Mouse (Mus musculus): ENCODE measurements around the gene Tet2. TPM values are rescaled to one million over a fixed set of nuclear protein-coding genes. Genes with fewer than 3 reads are reported as not detected.

The Tet2 gene
- polyA plus RNA-seq, 1 experiment from 2014 or later, result 11.8 TPM

- no peaks in the 10 kb centered on the region for H3K4me1 ChIP-seq
- no peak overlapping the region for H3K4me3 ChIP-seq
- DNase-seq (ENCODE audit: low spot score), result no peak
- H3K27me3 ChIP-seq (ENCODE audit: insufficient read depth, poor library complexity, severe bottlenecking), result no peaks in the 10 kb centered on the region
- 92% methylated on average over 2 of the region's 2 CpGs for WGBS
- H3K36me3 ChIP-seq, result peaks cover 41% of the 10 kb centered on the region
- no peaks in the 10 kb centered on the region for H3K9me3 ChIP-seq
- no peak overlapping the region for H3K27ac ChIP-seq
Measured at GRCm38 (mm10) chr3:133509796-133510195, 35.1 kb downstream of the Tet2 start.

- Histone ChIP-seq H3K27ac (no peak overlapping the region), H3K9me3 (no peaks in the 10 kb centered on the region), H3K4me3 (no peak overlapping the region), H3K27me3 (ENCODE audit: insufficient read depth, poor library complexity, severe bottlenecking) (no peaks in the 10 kb centered on the region), H3K4me1 (no peaks in the 10 kb centered on the region), H3K36me3 (peaks cover 35% of the 10 kb centered on the region)
- WGBS, result 89% methylated on average over 3 of the region's 3 CpGs
- DNase-seq (ENCODE audit: low spot score), result no peak
Measured at GRCm38 (mm10) chr3:133508881-133509280, 36.1 kb downstream of the Tet2 start.

GRCm38 (mm10) chr3:133506289-133506954 lies 38.5 kb downstream of the Tet2 start:
- no peaks in the 10 kb centered on the region for H3K4me1 ChIP-seq
- no peak overlapping the region for H3K4me3 ChIP-seq
- DNase-seq (ENCODE audit: low spot score), result no peak
- peaks cover 14% of the 10 kb centered on the region; the same call in 1 of the 2 replicates for H3K36me3 ChIP-seq
- no peak overlapping the region for H3K27ac ChIP-seq
- no peaks in the 10 kb centered on the region for H3K9me3 ChIP-seq
- 85% methylated on average over 9 of the region's 9 CpGs for WGBS
- no peaks in the 10 kb centered on the region for H3K27me3 ChIP-seq (ENCODE audit: insufficient read depth, poor library complexity, severe bottlenecking)

GRCm38 (mm10) chr3:133496953-133497352 lies 48.0 kb downstream of the Tet2 start:
- Histone ChIP-seq H3K36me3 (peaks cover 8% of the 10 kb centered on the region; the same call in 1 of the 2 replicates), H3K27ac (no peak overlapping the region), H3K4me1 (no peaks in the 10 kb centered on the region), H3K9me3 (peaks cover 3% of the 10 kb centered on the region; the same call in 1 of the 2 replicates), H3K4me3 (no peak overlapping the region), H3K27me3 (ENCODE audit: insufficient read depth, poor library complexity, severe bottlenecking) (no peaks in the 10 kb centered on the region)
- WGBS, result 91% methylated on average over 7 of the region's 7 CpGs
- no peak for DNase-seq (ENCODE audit: low spot score)

- Histone ChIP-seq H3K9me3 (peaks cover 3% of the 10 kb centered on the region; the same call in 1 of the 2 replicates), H3K36me3 (peaks cover 27% of the 10 kb centered on the region), H3K4me1 (no peaks in the 10 kb centered on the region), H3K4me3 (no peak overlapping the region), H3K27me3 (ENCODE audit: insufficient read depth, poor library complexity, severe bottlenecking) (no peaks in the 10 kb centered on the region), H3K27ac (no peak overlapping the region)
- 88% methylated on average over 2 of the region's 2 CpGs for WGBS
- no peak for DNase-seq (ENCODE audit: low spot score)
Measured at GRCm38 (mm10) chr3:133491370-133491769, 53.6 kb downstream of the Tet2 start.

- H3K4me3 ChIP-seq, result no peak overlapping the region
- 90% methylated on average over 13 of the region's 13 CpGs for WGBS
- no peaks in the 10 kb centered on the region for H3K27me3 ChIP-seq (ENCODE audit: insufficient read depth, poor library complexity, severe bottlenecking)
- DNase-seq (ENCODE audit: low spot score), result no peak
- H3K36me3 ChIP-seq, result peaks cover 41% of the 10 kb centered on the region
- H3K27ac ChIP-seq, result no peak overlapping the region
- H3K4me1 ChIP-seq, result no peaks in the 10 kb centered on the region
- no peaks in the 10 kb centered on the region for H3K9me3 ChIP-seq
Measured at GRCm38 (mm10) chr3:133488022-133488725, 56.8 kb downstream of the Tet2 start.

- no peak overlapping the region for H3K27ac ChIP-seq
- no peak overlapping the region for H3K4me3 ChIP-seq
- no peak for DNase-seq (ENCODE audit: low spot score)
- H3K36me3 ChIP-seq, result peaks cover 65% of the 10 kb centered on the region
- no peaks in the 10 kb centered on the region for H3K27me3 ChIP-seq (ENCODE audit: insufficient read depth, poor library complexity, severe bottlenecking)
- no peaks in the 10 kb centered on the region for H3K4me1 ChIP-seq
- WGBS, result 91% methylated on average over 1 of the region's 1 CpGs
- H3K9me3 ChIP-seq, result no peaks in the 10 kb centered on the region
Measured at GRCm38 (mm10) chr3:133482887-133483286, 62.1 kb downstream of the Tet2 start.

- H3K4me1 ChIP-seq, result no peaks in the 10 kb centered on the region
- WGBS, result 85% methylated on average over 3 of the region's 3 CpGs
- H3K4me3 ChIP-seq, result no peak overlapping the region
- DNase-seq (ENCODE audit: low spot score), result no peak
- H3K27ac ChIP-seq, result no peak overlapping the region
- H3K9me3 ChIP-seq, result no peaks in the 10 kb centered on the region
- peaks cover 48% of the 10 kb centered on the region for H3K36me3 ChIP-seq
- H3K27me3 ChIP-seq (ENCODE audit: insufficient read depth, poor library complexity, severe bottlenecking), result no peaks in the 10 kb centered on the region
Measured at GRCm38 (mm10) chr3:133478987-133479386, 66.0 kb downstream of the Tet2 start.

- Histone ChIP-seq H3K4me1 (no peaks in the 10 kb centered on the region), H3K4me3 (no peak overlapping the region), H3K27me3 (ENCODE audit: insufficient read depth, poor library complexity, severe bottlenecking) (no peaks in the 10 kb centered on the region), H3K36me3 (peaks cover 51% of the 10 kb centered on the region), H3K27ac (no peak overlapping the region), H3K9me3 (no peaks in the 10 kb centered on the region)
- 75% methylated on average over 1 of the region's 1 CpGs for WGBS
- DNase-seq (ENCODE audit: low spot score), result no peak
Measured at GRCm38 (mm10) chr3:133473781-133474180, 71.2 kb downstream of the Tet2 start.

- peaks cover 71% of the 10 kb centered on the region for H3K36me3 ChIP-seq
- no peak for DNase-seq (ENCODE audit: low spot score)
- H3K27ac ChIP-seq, result no peak overlapping the region
- 90% methylated on average over 4 of the region's 4 CpGs for WGBS
- no peak overlapping the region for H3K4me3 ChIP-seq
- H3K27me3 ChIP-seq (ENCODE audit: insufficient read depth, poor library complexity, severe bottlenecking), result no peaks in the 10 kb centered on the region
- no peaks in the 10 kb centered on the region for H3K9me3 ChIP-seq
- H3K4me1 ChIP-seq, result no peaks in the 10 kb centered on the region
Measured at GRCm38 (mm10) chr3:133471101-133471500, 73.8 kb downstream of the Tet2 start.

GRCm38 (mm10) chr3:133468883-133469282 lies 76.1 kb downstream of the Tet2 start:
- H3K36me3 ChIP-seq, result peaks cover 58% of the 10 kb centered on the region
- DNase-seq (ENCODE audit: low spot score), result no peak
- 95% methylated on average over 7 of the region's 7 CpGs for WGBS

GRCm38 (mm10) chr3:133463233-133463632 lies 81.7 kb downstream of the Tet2 start:
- H3K9me3 ChIP-seq, result no peaks in the 10 kb centered on the region
- no peak overlapping the region for H3K27ac ChIP-seq
- DNase-seq (ENCODE audit: low spot score), result no peak
- no peak overlapping the region for H3K4me3 ChIP-seq
- no peaks in the 10 kb centered on the region for H3K27me3 ChIP-seq (ENCODE audit: insufficient read depth, poor library complexity, severe bottlenecking)
- no peaks in the 10 kb centered on the region for H3K4me1 ChIP-seq
- peaks cover 29% of the 10 kb centered on the region for H3K36me3 ChIP-seq
- 91% methylated on average over 3 of the region's 3 CpGs for WGBS

More at GRCm38 (mm10) chr3:133468883-133469282, 76.1 kb downstream of the Tet2 start:
- Histone ChIP-seq H3K4me1 (no peaks in the 10 kb centered on the region), H3K4me3 (no peak overlapping the region), H3K27ac (no peak overlapping the region), H3K9me3 (no peaks in the 10 kb centered on the region), H3K27me3 (ENCODE audit: insufficient read depth, poor library complexity, severe bottlenecking) (no peaks in the 10 kb centered on the region)

GRCm38 (mm10) chr3:133462485-133462884 lies 82.5 kb downstream of the Tet2 start:
- DNase-seq (ENCODE audit: low spot score), result no peak
- Histone ChIP-seq H3K36me3 (peaks cover 22% of the 10 kb centered on the region), H3K27ac (no peak overlapping the region), H3K4me1 (no peaks in the 10 kb centered on the region), H3K27me3 (ENCODE audit: insufficient read depth, poor library complexity, severe bottlenecking) (no peaks in the 10 kb centered on the region), H3K4me3 (no peak overlapping the region), H3K9me3 (no peaks in the 10 kb centered on the region)
- WGBS, result 90% methylated on average over 6 of the region's 6 CpGs
